Mouse (Mus musculus) G1E-ER4 (cell line): ENCODE results near the gene Tnpo1. TPM values are rescaled to one million over a fixed set of nuclear protein-coding genes. Genes with fewer than 3 reads are reported as not detected.

Source experiments
- GATA1 ChIP-seq: IDR thresholded peaks from one replicate; pipeline ENCODE4 v1.8.0; 2012; ENCODE audit warnings: low read length, inconsistent platforms
- polyA plus RNA-seq: library from polyadenylated mRNA; stranded (reverse); fragments of >175 nt; gene quantifications from 2 replicates; pipeline ENCODE4 v1.2.3, GENCODE M21; 2012

Tnpo1 gene
- 12.2 and 12.4 TPM in 2 replicates for polyA plus RNA-seq

DNA sequence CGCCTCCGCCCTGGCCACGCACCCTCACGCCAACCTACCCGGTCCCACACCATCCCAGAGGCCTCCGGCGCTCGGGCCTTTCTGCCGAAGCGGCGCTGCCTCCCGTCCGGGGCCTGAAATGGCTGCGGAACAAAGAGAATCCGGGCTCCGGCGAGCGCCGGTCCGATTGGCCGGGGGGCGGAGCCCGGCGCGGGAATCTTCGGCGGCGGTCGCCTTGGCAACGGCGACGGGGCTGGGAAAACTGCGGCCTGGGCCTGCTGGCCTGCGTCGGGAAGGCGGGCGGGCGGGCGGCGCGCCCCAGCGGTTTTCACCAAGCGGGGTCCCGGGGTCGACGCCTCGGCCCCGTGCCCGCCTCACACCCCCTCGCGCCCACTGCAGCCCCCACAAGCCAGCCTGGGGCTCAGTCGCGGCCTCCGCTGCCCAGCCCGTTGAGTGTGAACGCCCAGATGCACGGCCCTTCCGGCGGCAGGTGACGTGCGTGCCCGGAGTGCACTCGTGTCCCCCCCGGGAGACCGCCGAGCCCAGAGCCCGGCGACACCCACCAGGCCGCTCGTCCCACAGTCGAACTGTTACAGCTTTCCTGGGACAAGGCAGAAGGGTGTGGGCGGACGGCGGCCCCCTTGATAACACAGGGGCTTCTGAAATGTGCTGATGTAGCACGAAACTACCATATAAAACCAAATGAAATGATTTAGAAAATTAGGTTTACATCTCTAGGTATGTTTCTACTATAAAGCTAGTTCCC is at the start of gene Tnpo1:
TSS of gene Tnpo1 (minus strand) at position 172 of the 745 bp plus-strand sequence.
- no peak for TF ChIP-seq GATA1

DNA sequence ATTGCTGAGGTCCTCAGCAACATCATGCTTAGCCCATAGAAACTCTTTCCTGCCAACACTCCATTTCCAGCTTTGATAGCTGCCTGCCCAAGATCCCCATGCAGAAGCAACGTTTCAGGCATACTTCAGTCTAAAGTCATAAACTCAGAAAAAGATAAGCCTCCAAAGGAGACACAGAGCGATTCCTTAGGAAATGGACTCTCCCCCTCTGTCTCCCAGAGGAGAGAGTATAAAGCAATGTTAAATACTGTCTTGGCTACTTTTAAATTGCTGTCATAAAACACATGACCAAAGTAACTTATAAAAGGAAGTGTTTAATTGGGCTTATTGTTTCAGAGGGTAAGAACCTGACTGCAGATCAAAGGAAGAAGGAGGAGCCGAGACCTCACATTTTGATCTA is 45.9 kb upstream of the Tnpo1 start:
- TF ChIP-seq GATA1, result no peak

DNA sequence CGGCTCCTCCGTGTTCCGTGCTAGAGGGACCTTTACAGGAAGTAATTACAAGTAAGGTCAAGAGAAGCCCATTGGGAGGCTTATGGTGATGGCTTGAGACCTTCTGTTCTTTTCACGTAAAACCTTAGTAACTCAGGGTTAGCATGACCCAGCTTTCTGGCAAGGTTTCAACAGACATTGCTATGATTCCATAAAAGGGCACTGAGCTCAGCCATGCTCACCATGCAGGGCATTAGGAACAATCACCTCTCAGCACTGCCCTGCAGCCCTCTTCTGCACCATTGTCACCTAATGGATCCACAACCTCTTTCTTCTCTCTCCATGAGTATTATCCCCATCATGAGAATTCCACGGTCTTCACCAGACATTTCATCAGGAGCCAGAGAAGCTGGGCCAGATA is 45.5 kb upstream of the Tnpo1 start:
- TF ChIP-seq GATA1, result no peak

DNA sequence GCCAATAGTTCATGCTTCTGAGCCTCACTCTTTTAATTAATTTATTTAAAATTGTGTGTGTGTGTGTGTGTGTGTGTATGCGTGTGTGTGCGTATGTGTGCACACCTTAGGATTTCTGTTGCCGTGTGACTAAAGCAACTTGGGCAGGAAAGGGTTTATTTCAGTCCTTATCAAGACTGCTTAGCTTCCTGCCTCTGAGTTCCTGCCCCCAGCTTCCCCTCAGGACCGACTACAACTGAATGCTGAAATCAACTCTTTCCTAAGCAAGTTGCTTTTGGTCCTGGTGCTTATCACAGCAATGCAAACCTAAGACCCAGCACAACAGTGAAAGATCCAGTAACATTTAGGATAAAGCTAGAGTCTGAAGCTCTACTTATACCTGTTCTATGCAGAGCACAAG is 42.3 kb upstream of the Tnpo1 start:
- no peak for TF ChIP-seq GATA1

DNA sequence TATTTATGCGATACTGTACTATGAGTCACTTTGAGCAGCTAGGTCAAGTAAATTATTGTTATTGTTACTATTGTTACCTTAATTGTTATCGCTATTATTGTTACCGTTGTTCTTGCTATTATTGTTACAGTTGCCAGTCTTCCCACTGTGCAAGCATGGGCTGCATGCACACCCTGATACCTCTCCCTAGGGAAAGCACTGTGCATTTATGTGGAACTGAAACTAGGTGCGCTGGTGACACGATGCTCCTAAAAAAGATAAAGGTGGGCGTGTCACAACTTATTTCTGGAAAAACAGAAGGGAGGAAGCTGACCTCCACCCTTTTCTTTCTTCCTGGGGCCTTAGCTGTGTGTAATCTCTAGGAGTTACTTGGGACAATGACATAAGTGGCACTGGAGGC is 41.8 kb upstream of the Tnpo1 start:
- no peak for TF ChIP-seq GATA1

DNA sequence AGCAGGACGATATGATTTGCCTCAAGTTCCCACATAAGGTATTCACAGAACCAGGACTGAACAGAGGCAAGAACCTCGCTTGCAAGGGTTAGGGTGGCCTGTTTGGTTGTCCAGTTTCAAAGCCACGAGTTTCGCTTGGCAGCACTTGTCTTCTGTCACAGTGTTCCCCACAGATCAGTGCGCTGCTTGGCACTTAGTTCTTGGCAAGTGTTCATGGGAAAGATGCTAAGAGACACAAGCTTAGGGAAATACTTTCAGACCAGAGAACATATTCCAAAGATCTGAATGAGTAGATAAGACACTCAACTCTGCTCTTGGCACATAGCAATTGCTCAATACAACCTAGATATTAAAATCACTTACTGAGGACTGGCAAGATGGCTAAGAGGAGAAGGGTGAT is 40.4 kb upstream of the Tnpo1 start:
- TF ChIP-seq GATA1, result no peak

DNA sequence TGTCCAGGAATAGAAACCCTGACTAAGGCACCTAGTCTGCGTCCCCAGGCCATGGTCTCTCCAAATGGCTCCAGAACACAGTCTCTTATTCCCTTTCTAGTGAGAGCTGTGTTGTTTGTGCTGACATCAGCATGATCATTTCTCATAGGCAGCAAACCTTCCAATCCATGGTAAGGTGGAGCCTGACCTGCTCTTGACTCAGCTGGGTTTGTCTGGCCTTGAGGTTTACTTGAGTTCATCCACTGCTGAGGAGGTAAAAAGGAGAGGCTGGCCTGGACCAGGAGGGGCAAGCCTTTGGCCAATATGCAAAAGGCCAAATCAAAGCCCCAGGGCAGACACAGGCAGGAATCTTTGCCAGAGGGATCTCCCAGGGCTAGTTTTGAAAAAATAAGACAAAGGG is 37.4 kb upstream of the Tnpo1 start:
- TF ChIP-seq GATA1, result no peak

DNA sequence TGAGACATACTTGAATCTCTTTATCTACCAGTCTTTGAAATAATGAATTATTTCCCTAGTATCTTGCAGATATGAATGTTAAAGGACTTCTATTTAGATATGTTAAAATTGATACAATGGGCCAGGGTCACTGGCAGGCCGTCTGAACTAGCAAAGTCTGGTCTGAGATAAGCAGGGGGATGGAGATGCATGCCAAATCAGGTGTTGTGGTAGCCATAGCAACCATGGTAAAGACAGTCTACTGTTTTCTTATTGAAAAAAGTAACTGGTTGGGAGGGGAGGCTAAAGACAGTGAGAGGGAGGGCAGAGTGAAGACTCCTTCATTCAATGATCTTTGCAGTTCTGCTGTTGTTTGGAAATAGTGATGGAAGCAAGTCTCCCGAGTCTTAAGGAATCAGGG is 32.0 kb upstream of the Tnpo1 start:
- no peak for TF ChIP-seq GATA1

DNA sequence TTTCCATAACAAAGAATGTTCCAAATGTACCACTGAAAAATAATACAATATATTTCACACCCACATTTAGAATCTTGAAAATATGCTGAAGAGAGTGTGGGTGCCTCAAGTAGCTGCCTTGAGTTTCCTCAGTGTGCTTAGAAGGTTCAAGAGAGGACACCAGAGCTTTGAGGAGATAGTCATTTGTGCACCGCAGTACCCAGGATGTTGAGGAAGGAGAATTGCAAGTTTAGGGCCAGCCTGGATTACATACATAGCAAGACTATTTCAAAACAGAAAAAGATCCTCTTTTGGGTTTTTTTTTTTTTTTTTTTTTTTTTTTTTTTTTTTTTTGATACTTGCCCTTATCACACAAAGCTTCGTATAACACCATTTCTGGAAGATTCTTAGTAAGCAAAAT is 30.0 kb upstream of the Tnpo1 start:
- no peak for TF ChIP-seq GATA1

DNA sequence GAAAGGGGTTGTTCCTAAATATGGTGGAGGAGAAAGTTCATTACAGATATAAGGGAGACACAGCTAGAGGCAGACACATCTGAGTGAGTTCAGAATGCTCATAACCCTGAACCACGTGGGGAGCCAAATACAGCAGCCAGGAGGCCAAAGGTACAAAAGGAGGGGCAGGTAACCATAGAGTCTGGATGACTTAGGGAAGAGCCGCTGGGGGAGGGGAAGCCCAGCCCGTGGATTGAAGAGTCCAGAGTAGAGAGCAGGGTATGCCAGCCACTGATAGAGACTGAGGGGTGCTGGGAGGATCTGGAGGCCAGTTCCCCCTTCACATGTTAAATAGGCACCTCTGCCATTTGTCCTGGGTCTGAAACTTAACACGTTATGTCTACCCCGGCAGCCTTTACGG is 29.5 kb upstream of the Tnpo1 start:
- no peak for TF ChIP-seq GATA1

DNA sequence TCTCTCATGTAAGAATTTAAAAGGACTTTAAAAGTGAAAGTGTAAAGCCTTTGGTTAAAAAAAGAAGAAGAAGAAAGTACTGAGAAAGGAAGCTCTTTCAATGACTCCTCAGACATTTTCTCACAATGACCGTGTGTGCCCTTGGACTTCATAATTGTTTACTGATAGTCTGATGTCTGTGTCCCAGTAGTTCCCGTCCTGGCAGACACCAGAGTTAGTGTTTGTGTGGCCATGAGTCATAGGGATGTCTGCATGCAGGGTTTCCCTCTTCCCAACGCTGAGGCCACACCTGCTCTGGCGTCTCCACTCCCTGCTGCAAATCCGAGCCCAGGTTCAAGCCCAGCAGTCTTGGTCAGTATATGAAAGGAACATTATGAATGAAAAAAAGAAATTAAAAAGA is 29.0 kb upstream of the Tnpo1 start:
- no peak for TF ChIP-seq GATA1

DNA sequence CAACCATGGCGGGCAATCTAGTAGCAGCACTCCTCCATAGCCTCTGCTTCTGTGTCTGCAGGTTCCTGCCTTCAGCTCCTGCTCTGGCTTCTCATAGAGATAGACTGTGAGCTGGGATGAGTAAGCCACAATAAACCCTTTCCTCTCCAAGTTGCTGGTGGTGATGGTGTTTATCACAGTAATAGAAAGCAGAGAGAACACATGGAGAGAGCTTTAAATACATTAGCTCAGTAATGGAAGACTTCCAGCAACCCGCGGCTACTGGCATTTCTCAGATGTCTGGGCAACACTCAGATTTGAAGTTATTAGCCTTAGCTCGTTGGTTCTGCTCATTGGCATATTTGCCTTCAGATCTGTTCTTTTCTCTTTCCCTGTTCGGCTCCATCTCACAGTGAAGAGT is 27.6 kb upstream of the Tnpo1 start:
- no peak for TF ChIP-seq GATA1

DNA sequence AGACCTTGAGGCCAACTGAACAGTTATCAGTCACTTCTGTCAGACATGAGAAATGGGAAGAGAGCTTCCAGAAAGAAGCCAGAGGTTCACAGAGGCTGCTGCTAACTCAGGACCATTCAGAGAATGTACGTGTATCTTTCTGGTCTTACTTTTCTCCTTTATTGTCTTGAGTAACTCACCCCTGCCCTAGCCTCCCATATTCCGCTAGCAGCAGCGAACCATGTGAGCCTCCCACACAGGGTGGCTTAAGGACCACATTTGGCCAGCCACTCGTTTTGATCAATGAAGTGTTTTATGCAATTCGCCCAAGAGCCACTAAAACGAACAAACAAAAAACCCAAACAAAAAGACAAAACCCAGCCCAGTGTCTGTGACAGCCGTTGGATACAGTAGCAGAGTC is 25.8 kb upstream of the Tnpo1 start:
- TF ChIP-seq GATA1, result no peak

DNA sequence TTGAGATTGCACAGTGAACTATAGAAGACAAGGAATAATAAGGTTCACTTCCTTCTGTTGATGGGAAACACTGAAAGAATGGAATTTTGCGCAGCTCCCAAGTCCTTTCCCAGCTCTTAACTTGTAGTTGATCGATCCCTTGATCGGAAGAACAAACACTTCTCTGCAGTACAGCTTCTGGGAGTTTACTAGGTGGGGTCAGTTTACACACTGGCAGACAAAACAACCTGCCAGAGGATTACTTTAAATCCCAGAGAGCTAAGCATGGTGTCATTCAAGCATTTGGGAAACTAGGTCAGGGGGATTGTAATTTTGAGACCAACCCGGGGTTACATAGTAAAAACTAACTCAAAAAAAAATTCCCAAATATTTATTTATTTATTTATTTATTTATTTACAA is 22.0 kb upstream of the Tnpo1 start:
- TF ChIP-seq GATA1, result no peak

DNA sequence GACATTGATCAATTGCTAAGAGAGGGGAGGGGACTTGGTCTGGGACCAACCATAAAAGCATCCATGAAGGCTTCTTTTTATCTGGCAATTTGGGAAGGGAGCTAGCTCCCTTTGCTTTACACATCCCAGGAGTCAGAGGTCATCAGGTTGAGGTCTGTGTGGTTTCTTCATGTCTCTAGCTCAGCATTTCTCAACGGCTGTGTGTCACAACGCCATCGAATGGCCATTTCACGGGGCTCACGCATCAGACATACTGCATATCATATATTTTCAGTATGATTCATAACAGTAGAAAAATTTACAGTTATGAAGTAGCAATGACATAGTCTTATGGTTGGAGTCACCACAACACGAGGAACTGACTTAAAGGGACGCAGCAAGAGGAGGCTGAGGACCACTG is 20.2 kb upstream of the Tnpo1 start:
- TF ChIP-seq GATA1, result no peak

DNA sequence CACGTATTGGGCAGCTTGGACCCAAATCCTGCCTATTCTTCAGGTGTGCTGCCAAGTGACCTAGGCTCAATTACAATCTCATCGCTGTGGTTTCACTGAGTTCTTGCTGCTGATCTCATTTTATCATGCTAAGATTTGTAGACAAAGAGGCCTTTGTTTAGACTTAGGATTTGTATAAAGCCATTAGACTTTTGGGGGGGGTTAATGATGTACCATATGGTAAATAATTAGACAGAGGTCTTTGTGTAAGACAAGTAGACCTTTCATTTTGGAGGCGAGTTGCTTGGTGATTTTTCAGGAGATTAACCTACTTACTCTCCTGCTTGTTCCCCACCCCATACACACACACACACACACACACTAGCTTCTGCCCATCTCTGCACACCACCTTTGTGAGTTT is 19.7 kb upstream of the Tnpo1 start:
- no peak for TF ChIP-seq GATA1

DNA sequence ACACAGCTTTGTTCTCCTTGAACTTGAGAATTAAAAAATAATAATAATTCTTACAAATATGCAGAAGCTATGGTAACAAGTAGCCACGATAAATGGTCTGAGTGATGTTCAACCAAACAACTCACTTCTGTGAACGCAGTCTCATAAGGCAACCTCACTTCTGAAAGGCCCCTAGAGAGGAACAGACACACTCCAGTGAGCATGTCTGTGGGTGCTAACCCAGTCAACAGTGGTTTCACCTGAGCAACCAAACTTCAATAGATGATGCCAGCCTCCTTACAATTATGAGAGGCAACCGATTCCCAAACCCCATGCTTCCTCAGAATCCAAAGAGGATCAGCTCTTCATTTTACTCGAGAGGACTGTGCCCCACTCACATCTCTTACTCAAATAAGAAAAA is 19.2 kb upstream of the Tnpo1 start:
- TF ChIP-seq GATA1, result no peak

DNA sequence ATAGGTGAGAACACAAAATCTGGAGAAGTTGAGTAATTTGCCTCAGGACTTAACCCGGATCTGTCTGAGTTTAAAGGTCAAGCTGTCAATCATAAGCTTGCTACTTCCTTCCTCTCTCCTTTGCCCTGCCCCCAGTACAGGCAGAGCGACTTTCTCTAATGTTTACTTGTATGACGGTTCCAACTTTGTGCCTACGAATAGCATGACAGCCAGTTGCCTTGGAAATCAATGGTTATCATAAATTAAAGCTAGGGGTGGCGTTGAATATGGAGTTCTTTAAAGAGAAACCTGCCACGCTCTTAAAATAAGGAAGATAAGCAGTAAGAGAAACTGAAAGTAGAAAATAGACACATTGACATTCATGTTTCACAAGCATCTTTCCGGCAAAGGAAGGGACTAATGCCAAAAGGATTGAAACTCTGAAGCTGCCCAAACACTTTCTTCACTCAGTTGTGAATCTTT is 18.5 kb upstream of the Tnpo1 start:
- TF ChIP-seq GATA1, result no peak
